Mouse (Mus musculus): ENCODE measurements around the gene Csnk2b. TPM values are rescaled to one million over a fixed set of nuclear protein-coding genes. Genes with fewer than 3 reads are reported as not detected.

Csnk2b gene
- polyA plus RNA-seq, 2 experiments = 79.2 to 127 TPM

GRCm38 (mm10) chr17:35068213-35068914 is 53.5 kb downstream of the Csnk2b start:
- H3K27me3 ChIP-seq (ENCODE audit: control insufficient read depth, insufficient read depth, low read length) = peaks cover 41% of the 10 kb centered on the region
- TF ChIP-seq EP300 (IDR thresholded peaks at IDR 0.05; ENCODE audit: low read depth) = no peak
- TF ChIP-seq CTCF (IDR thresholded peaks at IDR 0.05; ENCODE audit: low read depth) = no peak
- no peak overlapping the region for H3K4me2 ChIP-seq (ENCODE audit: low read depth)
- H3K9me3 ChIP-seq (ENCODE audit: control insufficient read depth, low read length) = no peaks in the 10 kb centered on the region
- WGBS (ENCODE audit: insufficient replicate concordance) = 67% methylated on average over 17 of the region's 17 CpGs
- DNase-seq (ENCODE audit: low read depth in 3 of 3, low spot score in 3 of 3) (no peak), ATAC-seq (ENCODE audit: insufficient read depth) (no peak)
- peaks cover 9 to 11% of the 10 kb centered on the region in 2 experiments for H3K4me1 ChIP-seq (replicated peaks; ENCODE audit: control insufficient read depth in 2 of 2, insufficient read depth in 2 of 2, low read length in 1 of 2)
- H3K27ac ChIP-seq = no peak overlapping the region
- no peak overlapping the region for H3K4me3 ChIP-seq (ENCODE audit: insufficient read depth in 1 of 2, low read depth in 2 of 2, low read length in 2 of 2)
- no peak overlapping the region for H3K9ac ChIP-seq (replicated peaks)
- no peaks in the 10 kb centered on the region for H3K36me3 ChIP-seq (replicated peaks; ENCODE audit: control insufficient read depth, insufficient read depth, low read depth)

Other genes with a start within 250 kb of the Csnk2b start
Only the 30 nearest of the 42 such genes appear.
- gene Lsm2, start 140.2 kb downstream of the Csnk2b start, polyA plus RNA-seq (2012; rRNA removed) = 81.5 and 121 TPM in 2 replicates
- 122 and 132 TPM in 2 replicates for gene Lsm2, start 140.2 kb downstream of the Csnk2b start, polyA plus RNA-seq (2014; fragmentation: Nextera tagmentation; extraction: Ambion mirVana)
- 58.2 and 67.6 TPM in 2 replicates for gene Vars, start 121.1 kb downstream of the Csnk2b start, polyA plus RNA-seq (2012; rRNA removed)
- 61.7 and 77.3 TPM in 2 replicates for gene Vars, start 121.1 kb downstream of the Csnk2b start, polyA plus RNA-seq (2014; fragmentation: Nextera tagmentation; extraction: Ambion mirVana)
- 0.12 and 0.18 TPM in 2 replicates for gene Vwa7, start 105.5 kb downstream of the Csnk2b start, polyA plus RNA-seq (2012; rRNA removed)
- gene Vwa7, start 105.5 kb downstream of the Csnk2b start, polyA plus RNA-seq (2014; fragmentation: Nextera tagmentation; extraction: Ambion mirVana) = 0.09 TPM in 1 of 2 replicates, not detected in the other
- gene Sapcd1, start 94.0 kb downstream of the Csnk2b start, polyA plus RNA-seq (2012; rRNA removed) = 2.3 and 2.7 TPM in 2 replicates
- 2.5 and 2.7 TPM in 2 replicates for gene Sapcd1, start 94.0 kb downstream of the Csnk2b start, polyA plus RNA-seq (2014; fragmentation: Nextera tagmentation; extraction: Ambion mirVana)
- 3.3 and 4.3 TPM in 2 replicates for gene Msh5, start 75.3 kb downstream of the Csnk2b start, polyA plus RNA-seq (2012; rRNA removed)
- gene Msh5, start 75.3 kb downstream of the Csnk2b start, polyA plus RNA-seq (2014; fragmentation: Nextera tagmentation; extraction: Ambion mirVana) = 2.3 and 2.9 TPM in 2 replicates
- gene Clic1, start 72.1 kb downstream of the Csnk2b start, polyA plus RNA-seq (2012; rRNA removed) = 76.4 and 78.0 TPM in 2 replicates
- 38.1 and 39.9 TPM in 2 replicates for gene Clic1, start 72.1 kb downstream of the Csnk2b start, polyA plus RNA-seq (2014; fragmentation: Nextera tagmentation; extraction: Ambion mirVana)
- gene Ddah2, start 63.0 kb downstream of the Csnk2b start, polyA plus RNA-seq (2012; rRNA removed) = 12.0 and 12.3 TPM in 2 replicates
- gene Ddah2, start 63.0 kb downstream of the Csnk2b start, polyA plus RNA-seq (2014; fragmentation: Nextera tagmentation; extraction: Ambion mirVana) = 16.1 and 17.3 TPM in 2 replicates
- gene Ly6g6c, start 56.7 kb downstream of the Csnk2b start, polyA plus RNA-seq (2012; rRNA removed) = 0.26 and 0.48 TPM in 2 replicates
- gene Ly6g6c, start 56.7 kb downstream of the Csnk2b start, polyA plus RNA-seq (2014; fragmentation: Nextera tagmentation; extraction: Ambion mirVana) = 0.24 and 0.37 TPM in 2 replicates
- gene Mpig6b, start 55.9 kb downstream of the Csnk2b start, polyA plus RNA-seq (2012; rRNA removed) = 2.3 and 2.6 TPM in 2 replicates
- gene Mpig6b, start 55.9 kb downstream of the Csnk2b start, polyA plus RNA-seq (2014; fragmentation: Nextera tagmentation; extraction: Ambion mirVana) = 4.0 and 6.6 TPM in 2 replicates
- 0.08 and 0.32 TPM in 2 replicates for gene Ly6g6e, start 45.2 kb downstream of the Csnk2b start, polyA plus RNA-seq (2012; rRNA removed)
- not detected in 2 replicates for gene Ly6g6e, start 45.2 kb downstream of the Csnk2b start, polyA plus RNA-seq (2014; fragmentation: Nextera tagmentation; extraction: Ambion mirVana)
- 0.95 and 1.2 TPM in 2 replicates for gene Ly6g6d, start 44.0 kb downstream of the Csnk2b start, polyA plus RNA-seq (2012; rRNA removed)
- 0.28 and 0.77 TPM in 2 replicates for gene Ly6g6d, start 44.0 kb downstream of the Csnk2b start, polyA plus RNA-seq (2014; fragmentation: Nextera tagmentation; extraction: Ambion mirVana)
- gene Ly6g6f, start 36.4 kb downstream of the Csnk2b start, polyA plus RNA-seq (2012; rRNA removed) = 4.1 and 5.1 TPM in 2 replicates
- gene Ly6g6f, start 36.4 kb downstream of the Csnk2b start, polyA plus RNA-seq (2014; fragmentation: Nextera tagmentation; extraction: Ambion mirVana) = 5.0 and 6.3 TPM in 2 replicates
- 29.1 and 30.0 TPM in 2 replicates for gene Abhd16a, start 32.8 kb downstream of the Csnk2b start, polyA plus RNA-seq (2012; rRNA removed)
- gene Abhd16a, start 32.8 kb downstream of the Csnk2b start, polyA plus RNA-seq (2014; fragmentation: Nextera tagmentation; extraction: Ambion mirVana) = 42.3 and 44.3 TPM in 2 replicates
- not detected in 2 replicates for gene Ly6g5c, start 13.8 kb downstream of the Csnk2b start, polyA plus RNA-seq (2012; rRNA removed)
- gene Ly6g5c, start 13.8 kb downstream of the Csnk2b start, polyA plus RNA-seq (2014; fragmentation: Nextera tagmentation; extraction: Ambion mirVana) = not detected in 2 replicates
- 0.57 and 0.70 TPM in 2 replicates for gene Ly6g5b, start 6.6 kb downstream of the Csnk2b start, polyA plus RNA-seq (2012; rRNA removed)
- gene Ly6g5b, start 6.6 kb downstream of the Csnk2b start, polyA plus RNA-seq (2014; fragmentation: Nextera tagmentation; extraction: Ambion mirVana) = 0.27 TPM in 1 of 2 replicates, not detected in the other
- gene Gpank1, start 598 bp downstream of the Csnk2b start, polyA plus RNA-seq (2012; rRNA removed) = 8.9 and 10.0 TPM in 2 replicates
- 12.2 and 12.7 TPM in 2 replicates for gene Gpank1, start 598 bp downstream of the Csnk2b start, polyA plus RNA-seq (2014; fragmentation: Nextera tagmentation; extraction: Ambion mirVana)
- gene D17H6S53E, start 4.3 kb upstream of the Csnk2b start, polyA plus RNA-seq (2012; rRNA removed) = 0.75 and 1.5 TPM in 2 replicates
- 1.3 and 1.5 TPM in 2 replicates for gene D17H6S53E, start 4.3 kb upstream of the Csnk2b start, polyA plus RNA-seq (2014; fragmentation: Nextera tagmentation; extraction: Ambion mirVana)
- 285 and 317 TPM in 2 replicates for gene Apom, start 10.0 kb upstream of the Csnk2b start, polyA plus RNA-seq (2012; rRNA removed)
- gene Apom, start 10.0 kb upstream of the Csnk2b start, polyA plus RNA-seq (2014; fragmentation: Nextera tagmentation; extraction: Ambion mirVana) = 750 and 763 TPM in 2 replicates
- 45.7 and 48.1 TPM in 2 replicates for gene Bag6, start 13.1 kb upstream of the Csnk2b start, polyA plus RNA-seq (2012; rRNA removed)
- gene Bag6, start 13.1 kb upstream of the Csnk2b start, polyA plus RNA-seq (2014; fragmentation: Nextera tagmentation; extraction: Ambion mirVana) = 22.9 and 30.5 TPM in 2 replicates
- 61.4 and 67.5 TPM in 2 replicates for gene Prrc2a, start 42.8 kb upstream of the Csnk2b start, polyA plus RNA-seq (2012; rRNA removed)
- 33.4 and 46.0 TPM in 2 replicates for gene Prrc2a, start 42.8 kb upstream of the Csnk2b start, polyA plus RNA-seq (2014; fragmentation: Nextera tagmentation; extraction: Ambion mirVana)
- 3.1 and 8.1 TPM in 2 replicates for gene Aif1, start 54.0 kb upstream of the Csnk2b start, polyA plus RNA-seq (2012; rRNA removed)
- gene Aif1, start 54.0 kb upstream of the Csnk2b start, polyA plus RNA-seq (2014; fragmentation: Nextera tagmentation; extraction: Ambion mirVana) = 18.6 and 20.7 TPM in 2 replicates
- gene Lst1, start 66.4 kb upstream of the Csnk2b start, polyA plus RNA-seq (2012; rRNA removed) = 25.6 and 37.4 TPM in 2 replicates
- gene Lst1, start 66.4 kb upstream of the Csnk2b start, polyA plus RNA-seq (2014; fragmentation: Nextera tagmentation; extraction: Ambion mirVana) = 32.8 and 37.7 TPM in 2 replicates
- gene Ltb, start 72.4 kb upstream of the Csnk2b start, polyA plus RNA-seq (2012; rRNA removed) = 0.47 and 0.70 TPM in 2 replicates
- gene Ltb, start 72.4 kb upstream of the Csnk2b start, polyA plus RNA-seq (2014; fragmentation: Nextera tagmentation; extraction: Ambion mirVana) = 0.28 and 0.64 TPM in 2 replicates
- gene Tnf, start 80.0 kb upstream of the Csnk2b start, polyA plus RNA-seq (2012; rRNA removed) = 0.42 and 0.73 TPM in 2 replicates
- gene Tnf, start 80.0 kb upstream of the Csnk2b start, polyA plus RNA-seq (2014; fragmentation: Nextera tagmentation; extraction: Ambion mirVana) = 0.15 and 0.43 TPM in 2 replicates
- gene Lta, start 83.3 kb upstream of the Csnk2b start, polyA plus RNA-seq (2012; rRNA removed) = 0.04 and 0.07 TPM in 2 replicates
- gene Lta, start 83.3 kb upstream of the Csnk2b start, polyA plus RNA-seq (2014; fragmentation: Nextera tagmentation; extraction: Ambion mirVana) = not detected in 2 replicates
- gene Gm16181, start 98.8 kb upstream of the Csnk2b start, polyA plus RNA-seq (2012; rRNA removed) = 0.19 and 0.21 TPM in 2 replicates
- gene Gm16181, start 98.8 kb upstream of the Csnk2b start, polyA plus RNA-seq (2014; fragmentation: Nextera tagmentation; extraction: Ambion mirVana) = not detected in 2 replicates
- 1.8 and 1.9 TPM in 2 replicates for gene Atp6v1g2, start 111.6 kb upstream of the Csnk2b start, polyA plus RNA-seq (2012; rRNA removed)
- gene Atp6v1g2, start 111.6 kb upstream of the Csnk2b start, polyA plus RNA-seq (2014; fragmentation: Nextera tagmentation; extraction: Ambion mirVana) = 0.76 and 0.97 TPM in 2 replicates
- gene Nfkbil1, start 113.7 kb upstream of the Csnk2b start, polyA plus RNA-seq (2012; rRNA removed) = 3.6 and 4.2 TPM in 2 replicates
- 1.1 and 1.3 TPM in 2 replicates for gene Nfkbil1, start 113.7 kb upstream of the Csnk2b start, polyA plus RNA-seq (2014; fragmentation: Nextera tagmentation; extraction: Ambion mirVana)
- 161 and 199 TPM in 2 replicates for gene Ddx39b, start 119.7 kb upstream of the Csnk2b start, polyA plus RNA-seq (2012; rRNA removed)
- gene Ddx39b, start 119.7 kb upstream of the Csnk2b start, polyA plus RNA-seq (2014; fragmentation: Nextera tagmentation; extraction: Ambion mirVana) = 127 and 143 TPM in 2 replicates
- 29.2 and 37.1 TPM in 2 replicates for gene H2-D1, start 140.7 kb upstream of the Csnk2b start, polyA plus RNA-seq (2012; rRNA removed)
- 55.6 and 57.2 TPM in 2 replicates for gene H2-D1, start 140.7 kb upstream of the Csnk2b start, polyA plus RNA-seq (2014; fragmentation: Nextera tagmentation; extraction: Ambion mirVana)